Mouse (Mus musculus): ENCODE measurements at regions not wholly inside any gene's neighbourhood (a gene's known extent, or its start where the extent isn't known, plus 50 kb on each side); places are given as distances from the start of the nearest gene placed in this dataset.

- TF ChIP-seq POLR2A (IDR thresholded peaks at IDR 0.05; ENCODE audit: low read depth, low read length) (no peak), CTCF (IDR thresholded peaks at IDR 0.05; ENCODE audit: extremely low read depth, insufficient read length, insufficient replicate concordance, low read depth, low read length) (no peak)
Measured at GRCm38 (mm10) chr7:39727935-39728557, 210.5 kb downstream of the Zfp619 start.
